Mouse (Mus musculus) heart, adult 10 weeks (tissue): Measurements from ENCODE around the gene Lpar6. TPM values are rescaled to one million over a fixed set of nuclear protein-coding genes. Genes with fewer than 3 reads are reported as not detected.

Experiments used
- polyA plus RNA-seq: library from polyadenylated mRNA; stranded (reverse); fragments of 350-450 nt; fragmentation: Illumina TruSeq; extraction: RNeasy Lipid Tissue Mini Kit (QIAGEN cat#74804); gene quantifications from one replicate; pipeline ENCODE4 v1.2.3, GENCODE M21; 2014; ENCODE audit warnings: low read depth, low replicate concordance

Lpar6 gene
- 4.5 TPM for polyA plus RNA-seq

DNA sequence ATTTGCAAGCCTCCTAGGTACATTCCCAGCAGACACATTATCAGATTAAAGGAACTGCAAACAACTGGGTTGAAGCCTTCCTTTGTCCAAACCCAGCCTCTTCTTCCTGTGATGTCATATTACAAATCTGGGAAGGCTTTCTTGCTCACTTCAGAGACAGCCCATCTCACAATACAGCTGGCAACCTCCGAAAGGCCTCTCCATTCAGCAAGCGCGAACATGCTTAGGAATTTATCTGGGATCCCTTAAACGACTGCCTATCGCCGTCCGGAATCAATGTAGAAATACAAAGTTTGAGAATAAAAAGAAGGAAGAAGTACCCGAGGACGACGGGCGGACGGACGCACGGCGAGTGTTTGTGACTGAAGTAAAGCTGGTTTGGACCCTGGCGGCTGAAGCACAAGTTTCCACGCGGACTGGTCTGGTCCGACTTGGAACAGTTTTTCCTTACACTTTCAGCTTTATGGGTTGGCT lies at the start of gene Lpar6:
TSS of gene Lpar6 (plus strand) at position 48 of the 474 bp plus-strand sequence.

Other genes with a start within 250 kb of the Lpar6 start
- gene Cysltr2, start 188.8 kb upstream of the Lpar6 start, polyA plus RNA-seq: not detected
- 25.0 TPM for gene Rcbtb2, start 114.9 kb upstream of the Lpar6 start, polyA plus RNA-seq
- gene Rb1, start 87.9 kb downstream of the Lpar6 start, polyA plus RNA-seq: 15.7 TPM
- 957 TPM for gene Itm2b, start 147.4 kb downstream of the Lpar6 start, polyA plus RNA-seq